Comparison of ENCODE assay signal across 13 mouse cellular contexts in genomic region chr13:75771984-75772730, GRCm38 (mm10).
"Had no signal": no experiment of that assay in that cellular context is flagged by ENCODE, and none has a peak within 500 bp of the region (broad histone marks: within the 10 kb centered on the region; RNA-seq: fewer than 3 reads in every experiment).

No protein-coding gene starts in this region.

- H3K4me3 ChIP-seq: kidney, embryonic 15.5 days; limb, embryonic 15.5 days; liver, embryonic 12.5 days; midbrain, embryonic 13.5 days had no signal

- H3K9me3 ChIP-seq: kidney, embryonic 15.5 days; limb, embryonic 15.5 days; liver, embryonic 12.5 days; midbrain, embryonic 13.5 days had no signal

- H3K27ac ChIP-seq: kidney, embryonic 15.5 days; limb, embryonic 15.5 days; liver, embryonic 12.5 days; macrophage; midbrain, embryonic 13.5 days had no signal

- H3K27me3 ChIP-seq: kidney, embryonic 15.5 days; limb, embryonic 15.5 days; liver, embryonic 12.5 days; midbrain, embryonic 13.5 days had no signal

- DNase-seq: kidney, postnatal 14 days; layer of hippocampus, postnatal 36 days; lung, embryonic 14.5 days; lung, postnatal 10 days; right cerebral cortex, adult 18-20 months; right cerebral cortex, postnatal 25 days; spleen, adult 18-20 months; thymus, postnatal 36 days had no signal

- H3K4me1 ChIP-seq: kidney, embryonic 15.5 days; limb, embryonic 15.5 days; midbrain, embryonic 13.5 days had no signal

- H3K9ac ChIP-seq: kidney, embryonic 15.5 days; limb, embryonic 15.5 days; liver, embryonic 12.5 days; lung, embryonic 14.5 days; midbrain, embryonic 13.5 days had no signal

- H3K36me3 ChIP-seq: kidney, embryonic 15.5 days; midbrain, embryonic 13.5 days had no signal

- H3K4me2 ChIP-seq: kidney, embryonic 15.5 days; limb, embryonic 15.5 days; liver, embryonic 12.5 days; lung, embryonic 14.5 days; midbrain, embryonic 13.5 days had no signal

- ATAC-seq: midbrain, embryonic 13.5 days had no signal
